Mouse (Mus musculus) lung, postnatal 0 days (tissue): ENCODE measurements around the gene Tfcp2.

Source experiments
- CTCF ChIP-seq: IDR thresholded peaks from 2 replicates; pipeline ENCODE4 v1.5.1; 2016; ENCODE audit warnings: antibody characterized with exemption, mild to moderate bottlenecking
- EP300 ChIP-seq: IDR thresholded peaks from 2 replicates; pipeline ENCODE4 v1.6.1; 2016; ENCODE audit warnings: antibody characterized with exemption, mild to moderate bottlenecking, control low read depth

- TF ChIP-seq CTCF (peak; percentile 76), EP300 (no peak)
Observed at GRCm38 (mm10) chr15:100463712-100464111, 88.1 kb downstream of the Tfcp2 start.
